Mouse (Mus musculus): ENCODE data around the gene Tfdp2. TPM values are rescaled to one million over a fixed set of nuclear protein-coding genes. Genes with fewer than 3 reads are reported as not detected.

Gene Tfdp2
- polyA plus RNA-seq, 1 experiment from 2014 or later = 65.8 TPM

DNA sequence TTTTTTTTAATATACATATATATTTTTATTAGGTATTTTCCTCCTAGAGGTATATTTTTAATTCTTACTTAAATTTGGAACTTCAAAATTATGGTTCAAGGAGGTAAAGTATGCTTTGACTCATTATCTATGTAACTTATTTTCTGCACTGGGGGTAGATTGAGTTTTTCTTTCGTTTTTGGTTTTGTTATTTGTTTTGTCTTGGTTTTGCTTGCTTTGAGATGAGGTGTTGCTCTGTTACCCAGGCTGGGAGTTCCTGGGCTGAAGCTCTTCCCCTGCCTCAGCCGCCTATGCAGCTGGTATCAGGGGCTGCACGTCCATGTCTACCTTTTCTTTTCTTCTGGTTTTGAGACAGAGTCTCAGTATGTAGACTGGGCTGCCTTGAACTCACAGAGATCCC lies 86.0 kb downstream of the Tfdp2 start:
- no peak overlapping the region for H3K9ac ChIP-seq (ENCODE audit: low read length)
- no peak overlapping the region for H3K27ac ChIP-seq (replicated peaks; ENCODE audit: low read depth, low read length)
- H3K27me3 ChIP-seq (ENCODE audit: control insufficient read depth, insufficient read depth, low read length) = no peaks in the 10 kb centered on the region
- no peaks in the 10 kb centered on the region for H3K36me3 ChIP-seq (ENCODE audit: control insufficient read depth, insufficient read depth, low read length)
- 85% methylated on average over 3 of the region's 3 CpGs for WGBS
- no peak overlapping the region for H3K4me3 ChIP-seq (ENCODE audit: low read depth, low read length)
- no peak overlapping the region for H3K4me2 ChIP-seq (ENCODE audit: low read depth, severe bottlenecking)
- ATAC-seq (ENCODE audit: insufficient number of reproducible peaks, low FRiP score, low TSS enrichment, low read depth) = no peak
- H3K9me3 ChIP-seq (ENCODE audit: control insufficient read depth, low read length) = no peaks in the 10 kb centered on the region
- no peaks in the 10 kb centered on the region for H3K4me1 ChIP-seq (ENCODE audit: control insufficient read depth, insufficient read depth, low read length)
- no peak for DNase-seq (ENCODE audit: low spot score)

DNA sequence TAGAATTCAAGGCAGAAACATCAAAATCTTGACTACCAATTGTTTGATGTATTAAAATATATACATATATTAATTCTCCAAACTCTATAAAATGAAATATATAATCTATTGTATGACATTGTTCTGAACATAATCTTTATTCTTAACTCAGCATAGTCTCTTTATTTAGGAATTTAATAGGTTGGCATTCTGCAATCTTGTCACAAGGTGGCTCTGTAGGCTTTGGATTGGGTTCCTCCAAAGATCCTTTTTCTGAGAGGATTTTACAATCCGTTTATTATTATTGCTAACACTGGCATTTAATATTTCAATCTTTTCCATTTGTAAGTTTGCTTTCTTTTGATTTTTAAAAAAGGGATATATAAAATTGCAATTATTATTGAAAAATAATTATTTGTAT lies 88.8 kb downstream of the Tfdp2 start:
- Histone ChIP-seq H3K27ac (replicated peaks; ENCODE audit: low read depth, low read length) (no peak overlapping the region), H3K27me3 (ENCODE audit: control insufficient read depth, insufficient read depth, low read length) (no peaks in the 10 kb centered on the region), H3K4me1 (ENCODE audit: control insufficient read depth, insufficient read depth, low read length) (no peaks in the 10 kb centered on the region), H3K4me2 (ENCODE audit: low read depth, severe bottlenecking) (no peak overlapping the region), H3K36me3 (ENCODE audit: control insufficient read depth, insufficient read depth, low read length) (no peaks in the 10 kb centered on the region; the same call in 1 of the 2 replicates), H3K4me3 (ENCODE audit: low read depth, low read length) (no peak overlapping the region), H3K9me3 (ENCODE audit: control insufficient read depth, low read length) (no peaks in the 10 kb centered on the region), H3K9ac (ENCODE audit: low read length) (no peak overlapping the region)
- no peak for DNase-seq (ENCODE audit: low spot score)
- WGBS = 43% methylated on average over 1 of the region's 1 CpGs
- ATAC-seq (ENCODE audit: insufficient number of reproducible peaks, low FRiP score, low TSS enrichment, low read depth) = no peak

DNA sequence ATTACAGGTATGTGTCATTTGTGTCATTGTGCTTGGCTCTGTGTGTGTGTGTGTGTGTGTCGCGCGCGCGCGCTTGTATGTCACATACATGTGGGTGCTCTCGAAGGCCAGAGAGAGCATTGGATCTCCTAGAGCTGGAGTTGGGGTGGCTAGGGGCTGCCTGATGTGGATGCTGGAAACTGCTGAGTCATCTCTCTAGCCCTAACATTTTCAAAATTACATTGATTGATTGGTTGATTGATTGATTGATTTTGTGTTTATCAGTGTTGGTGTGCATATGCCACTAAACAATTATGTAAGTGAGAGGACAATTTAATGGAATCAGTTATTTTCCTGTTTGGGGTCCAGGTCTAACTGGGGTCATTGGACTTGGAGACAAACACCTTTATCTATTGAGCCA lies 96.1 kb downstream of the Tfdp2 start:
- no peak overlapping the region for H3K27ac ChIP-seq (replicated peaks; ENCODE audit: low read depth, low read length)
- DNase-seq (ENCODE audit: low spot score) (no peak), ATAC-seq (ENCODE audit: insufficient number of reproducible peaks, low FRiP score, low TSS enrichment, low read depth) (no peak)
- H3K9ac ChIP-seq (ENCODE audit: low read length) = no peak overlapping the region
- no peaks in the 10 kb centered on the region for H3K4me1 ChIP-seq (ENCODE audit: control insufficient read depth, insufficient read depth, low read length)
- no peak overlapping the region for H3K4me3 ChIP-seq (ENCODE audit: low read depth, low read length)
- 99% methylated on average over 7 of the region's 7 CpGs for WGBS
- no peaks in the 10 kb centered on the region for H3K9me3 ChIP-seq (ENCODE audit: control insufficient read depth, low read length)
- H3K36me3 ChIP-seq (ENCODE audit: control insufficient read depth, insufficient read depth, low read length) = no peaks in the 10 kb centered on the region; the same call in 1 of the 2 replicates
- H3K27me3 ChIP-seq (ENCODE audit: control insufficient read depth, insufficient read depth, low read length) = no peaks in the 10 kb centered on the region
- no peak overlapping the region for H3K4me2 ChIP-seq (ENCODE audit: low read depth, severe bottlenecking)

DNA sequence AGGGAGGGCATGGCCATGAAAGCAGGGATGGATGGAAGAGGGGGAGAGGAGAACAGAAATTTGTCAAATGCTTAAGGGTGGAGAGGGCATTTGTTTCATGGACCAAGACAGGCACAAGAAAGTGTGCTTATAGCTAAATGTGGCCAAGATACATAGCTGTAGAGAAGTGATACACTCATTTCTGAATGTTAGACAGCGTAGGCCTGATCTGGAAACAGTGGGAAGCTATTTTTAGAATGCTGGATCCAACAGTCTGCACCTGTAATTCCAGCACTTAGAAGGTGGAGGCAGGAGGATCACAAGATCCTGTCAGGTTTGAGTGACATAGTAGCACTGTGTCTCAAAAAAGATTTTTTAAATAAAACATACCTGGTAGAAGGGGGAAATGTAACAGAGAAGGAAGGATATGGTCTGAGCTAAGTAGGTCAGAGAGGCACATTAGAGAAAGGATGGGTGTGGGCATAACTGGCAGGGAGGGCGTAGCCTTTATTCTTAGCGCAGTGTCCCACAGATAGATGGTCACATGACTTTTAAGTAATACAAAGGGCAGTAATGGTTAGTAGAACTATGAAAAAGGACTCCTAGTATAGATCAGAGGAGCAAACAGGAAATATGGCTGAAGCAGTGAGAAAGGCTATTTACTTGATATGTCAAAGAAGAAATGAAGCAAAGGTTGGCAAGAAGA lies 103.4 kb downstream of the Tfdp2 start:
- WGBS = 94% methylated on average over 3 of the region's 3 CpGs

DNA sequence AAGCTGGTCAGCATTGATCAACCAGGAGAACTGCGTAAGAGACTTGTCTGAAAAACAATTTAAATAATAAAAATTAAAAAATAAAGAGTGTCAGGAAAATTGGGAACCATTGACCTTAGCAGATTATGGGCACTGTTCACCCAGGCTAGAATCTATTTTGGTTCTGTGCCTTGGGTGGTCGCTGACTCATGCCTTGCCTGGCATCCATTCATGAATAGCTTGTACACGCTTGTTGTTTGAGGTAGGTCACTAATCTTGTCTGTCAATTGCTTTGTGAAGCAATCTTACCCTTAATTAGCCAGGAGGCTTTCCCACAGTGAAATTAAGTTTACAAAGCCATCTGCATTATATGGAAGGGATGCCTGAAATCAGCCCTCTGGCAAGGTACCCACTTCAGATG lies 112.7 kb downstream of the Tfdp2 start:
- Histone ChIP-seq H3K27me3 (ENCODE audit: control insufficient read depth, insufficient read depth, low read length) (no peaks in the 10 kb centered on the region), H3K9ac (ENCODE audit: low read length) (no peak overlapping the region), H3K27ac (replicated peaks; ENCODE audit: low read depth, low read length) (no peak overlapping the region), H3K36me3 (ENCODE audit: control insufficient read depth, insufficient read depth, low read length) (peaks cover 8% of the 10 kb centered on the region; the same call in 1 of the 2 replicates), H3K4me3 (ENCODE audit: low read depth, low read length) (no peak overlapping the region), H3K4me1 (ENCODE audit: control insufficient read depth, insufficient read depth, low read length) (no peaks in the 10 kb centered on the region), H3K4me2 (ENCODE audit: low read depth, severe bottlenecking) (no peak overlapping the region), H3K9me3 (ENCODE audit: control insufficient read depth, low read length) (no peaks in the 10 kb centered on the region)
- DNase-seq (ENCODE audit: low spot score) (no peak), ATAC-seq (ENCODE audit: insufficient number of reproducible peaks, low FRiP score, low TSS enrichment, low read depth) (no peak)
- 88% methylated on average over 3 of the region's 3 CpGs for WGBS

More for the DNA sequence above, 103.4 kb downstream of the Tfdp2 start:
- Histone ChIP-seq H3K36me3 (ENCODE audit: control insufficient read depth, insufficient read depth, low read length) (peaks cover 2% of the 10 kb centered on the region; the same call in 1 of the 2 replicates), H3K9ac (ENCODE audit: low read length) (no peak overlapping the region), H3K4me1 (ENCODE audit: control insufficient read depth, insufficient read depth, low read length) (no peaks in the 10 kb centered on the region), H3K4me3 (ENCODE audit: low read depth, low read length) (no peak overlapping the region), H3K9me3 (ENCODE audit: control insufficient read depth, low read length) (no peaks in the 10 kb centered on the region), H3K27ac (replicated peaks; ENCODE audit: low read depth, low read length) (no peak overlapping the region), H3K27me3 (ENCODE audit: control insufficient read depth, insufficient read depth, low read length) (no peaks in the 10 kb centered on the region), H3K4me2 (ENCODE audit: low read depth, severe bottlenecking) (no peak overlapping the region)
- DNase-seq (ENCODE audit: low spot score) = no peak
- no peak for ATAC-seq (ENCODE audit: insufficient number of reproducible peaks, low FRiP score, low TSS enrichment, low read depth)

DNA sequence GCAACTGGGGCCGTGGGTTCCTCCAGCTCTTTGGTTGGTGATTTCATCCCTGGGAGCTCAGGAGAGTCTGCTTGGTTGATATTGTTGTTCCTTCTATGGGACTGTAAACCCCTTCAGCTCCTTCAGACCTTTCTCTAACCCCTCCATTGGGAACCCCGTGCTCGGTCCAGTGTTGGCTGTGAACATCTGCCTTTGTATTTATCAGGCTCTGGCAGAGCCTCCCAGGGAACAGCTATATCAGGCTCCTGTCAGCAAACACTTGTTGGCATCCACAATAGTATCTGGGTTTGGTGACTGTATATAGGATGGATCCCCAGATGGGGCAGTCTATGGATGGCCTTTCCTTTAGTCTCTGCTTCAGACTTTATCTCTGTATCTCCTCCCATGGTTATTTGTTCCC lies 116.0 kb downstream of the Tfdp2 start:
- 97% methylated on average over 3 of the region's 3 CpGs for WGBS
- Histone ChIP-seq H3K4me2 (ENCODE audit: low read depth, severe bottlenecking) (no peak overlapping the region), H3K9ac (ENCODE audit: low read length) (no peak overlapping the region), H3K27ac (replicated peaks; ENCODE audit: low read depth, low read length) (no peak overlapping the region), H3K4me1 (ENCODE audit: control insufficient read depth, insufficient read depth, low read length) (no peaks in the 10 kb centered on the region), H3K9me3 (ENCODE audit: control insufficient read depth, low read length) (no peaks in the 10 kb centered on the region), H3K4me3 (ENCODE audit: low read depth, low read length) (no peak overlapping the region), H3K27me3 (ENCODE audit: control insufficient read depth, insufficient read depth, low read length) (no peaks in the 10 kb centered on the region), H3K36me3 (ENCODE audit: control insufficient read depth, insufficient read depth, low read length) (peaks cover 9% of the 10 kb centered on the region; the same call in 1 of the 2 replicates)
- ATAC-seq (ENCODE audit: insufficient number of reproducible peaks, low FRiP score, low TSS enrichment, low read depth) (no peak), DNase-seq (ENCODE audit: low spot score) (no peak)

DNA sequence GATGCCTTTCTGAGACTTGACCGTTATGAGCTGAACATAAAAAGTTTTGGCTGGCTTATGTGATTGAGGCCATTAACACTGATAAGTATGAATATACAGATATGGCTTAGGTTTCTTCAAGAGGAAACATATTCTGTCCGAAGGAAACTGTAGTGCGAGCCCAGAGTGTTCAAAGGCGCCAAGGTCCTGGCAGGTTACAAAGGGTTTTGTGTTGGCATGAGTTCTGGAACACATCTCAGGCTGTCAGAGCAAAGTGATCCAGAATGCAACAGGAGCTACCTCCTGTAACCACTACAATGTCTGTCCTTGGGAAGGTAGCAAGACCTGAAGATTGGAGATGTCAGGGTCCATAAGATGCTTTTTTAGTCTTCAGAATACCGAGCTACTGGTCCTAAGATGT lies 123.3 kb downstream of the Tfdp2 start:
- H3K27me3 ChIP-seq (ENCODE audit: control insufficient read depth, insufficient read depth, low read length) = no peaks in the 10 kb centered on the region
- H3K9me3 ChIP-seq (ENCODE audit: control insufficient read depth, low read length) = no peaks in the 10 kb centered on the region
- DNase-seq (ENCODE audit: low spot score) (no peak), ATAC-seq (ENCODE audit: insufficient number of reproducible peaks, low FRiP score, low TSS enrichment, low read depth) (no peak)
- H3K4me2 ChIP-seq (ENCODE audit: low read depth, severe bottlenecking) = no peak overlapping the region
- H3K4me1 ChIP-seq (ENCODE audit: control insufficient read depth, insufficient read depth, low read length) = 0 out of 2 replicates have a peak, but pooled peaks cover under 1% of the 10 kb centered on the region
- no peak overlapping the region for H3K9ac ChIP-seq (ENCODE audit: low read length)
- peaks cover 16% of the 10 kb centered on the region; the same call in 1 of the 2 replicates for H3K36me3 ChIP-seq (ENCODE audit: control insufficient read depth, insufficient read depth, low read length)
- no peak overlapping the region for H3K4me3 ChIP-seq (ENCODE audit: low read depth, low read length)
- WGBS = 96% methylated on average over 5 of the region's 5 CpGs
- H3K27ac ChIP-seq (replicated peaks; ENCODE audit: low read depth, low read length) = no peak overlapping the region

DNA sequence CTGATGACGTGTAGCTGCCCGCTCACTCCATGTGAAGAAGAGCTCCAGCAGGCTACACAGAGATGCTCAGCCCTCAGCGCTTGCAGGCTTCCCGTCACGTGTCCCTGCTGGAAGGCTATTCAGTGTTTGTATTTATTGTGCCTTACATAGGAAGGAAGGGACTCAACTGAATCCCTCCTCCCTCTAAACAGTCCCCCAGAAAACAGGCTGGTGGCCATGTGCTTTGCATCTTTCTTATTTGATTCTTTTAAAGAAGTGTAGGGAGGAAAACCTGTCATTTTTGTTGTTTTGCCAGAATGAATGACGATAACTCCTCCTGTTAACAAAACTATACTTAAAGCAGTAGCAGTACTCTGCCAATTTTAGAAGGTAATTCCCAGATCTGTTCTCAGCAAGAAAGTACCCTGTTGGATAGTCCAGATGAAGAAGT lies 124.5 kb downstream of the Tfdp2 start:
- DNase-seq (ENCODE audit: low spot score) (no peak), ATAC-seq (ENCODE audit: insufficient number of reproducible peaks, low FRiP score, low TSS enrichment, low read depth) (no peak)
- WGBS = 94% methylated on average over 6 of the region's 6 CpGs
- Histone ChIP-seq H3K27ac (replicated peaks; ENCODE audit: low read depth, low read length) (no peak overlapping the region), H3K27me3 (ENCODE audit: control insufficient read depth, insufficient read depth, low read length) (no peaks in the 10 kb centered on the region), H3K4me1 (ENCODE audit: control insufficient read depth, insufficient read depth, low read length) (0 out of 2 replicates have a peak, but pooled peaks cover 4% of the 10 kb centered on the region), H3K36me3 (ENCODE audit: control insufficient read depth, insufficient read depth, low read length) (peaks cover 11% of the 10 kb centered on the region; the same call in 1 of the 2 replicates), H3K9ac (ENCODE audit: low read length) (no peak overlapping the region), H3K9me3 (ENCODE audit: control insufficient read depth, low read length) (no peaks in the 10 kb centered on the region), H3K4me3 (ENCODE audit: low read depth, low read length) (no peak overlapping the region), H3K4me2 (ENCODE audit: low read depth, severe bottlenecking) (no peak overlapping the region)

Measured in limb, embryonic 11.5 days (tissue).